In genomic region chr4:132621287-132622068, GRCm38 (mm10) we compare ENCODE assay signal across 19 mouse cellular contexts. TPM values are rescaled to one million over a fixed set of nuclear protein-coding genes. Genes with fewer than 3 reads are reported as not detected.
DNase-seq lines count a peak whose midpoint lies in the region; ATAC-seq and TF ChIP-seq lines count a peak whose summit lies in the region.
"Had no signal": no experiment of that assay in that cellular context is flagged by ENCODE, and none has a peak within 500 bp of the region (broad histone marks: within the 10 kb centered on the region; RNA-seq: fewer than 3 reads in every experiment).

No protein-coding gene starts in this region.

- no peak overlapping the region for H3K4me2 ChIP-seq in liver, embryonic 11.5 days
- H3K4me2 ChIP-seq in liver, embryonic 12.5 days = no peak overlapping the region
- H3K4me2 ChIP-seq in intestine, embryonic 15.5 days (replicated peaks) = no peak overlapping the region
- H3K4me2 ChIP-seq: hindbrain, embryonic 12.5 days; midbrain, embryonic 15.5 days had no signal

- no peak for ATAC-seq in liver, embryonic 11.5 days (replicated peaks; ENCODE audit: low FRiP score)
- ATAC-seq in liver, embryonic 12.5 days = no peak
- peak; percentile 29; the same call in 1 of the 2 replicates for ATAC-seq in neutrophil, adult 5-6 weeks (ENCODE audit: extremely low read depth, insufficient number of reproducible peaks, low FRiP score, poor library complexity, severe bottlenecking)
- no peak for ATAC-seq in intestine, embryonic 15.5 days
- ATAC-seq: intestine, postnatal 0 days; midbrain, embryonic 15.5 days had no signal

- DNase-seq in liver = peak; percentile 56
- no peak for DNase-seq in liver, embryonic 11.5 days (ENCODE audit: low spot score)
- peak; percentile 80 for DNase-seq in R1 (ENCODE audit: low read depth, low spot score)
- DNase-seq in right cerebral cortex, adult 18-20 months = no peak
- no peak for DNase-seq in cerebellum, adult 2 months
- DNase-seq: adrenal gland, postnatal 10 days; cerebellum, postnatal 25 days; layer of hippocampus, adult 9-11 months; lung, postnatal 4 days; right cerebral cortex, postnatal 25 days; thymus, postnatal 14 days had no signal

- H3K27ac ChIP-seq in liver, embryonic 11.5 days (ENCODE audit: low read depth, low read length) = no peak overlapping the region
- peak overlapping the region; percentile 58 for H3K27ac ChIP-seq in liver, embryonic 12.5 days
- no peak overlapping the region for H3K27ac ChIP-seq in cerebellum, adult 2 months (ENCODE audit: insufficient read depth, low read length)
- no peak overlapping the region for H3K27ac ChIP-seq in intestine, embryonic 15.5 days
- H3K27ac ChIP-seq: hindbrain, embryonic 12.5 days; kidney, postnatal 0 days; midbrain, embryonic 15.5 days had no signal

- H3K36me3 ChIP-seq in liver, embryonic 11.5 days (ENCODE audit: control insufficient read depth, insufficient read depth, low read length) = no peaks in the 10 kb centered on the region
- no peaks in the 10 kb centered on the region for H3K36me3 ChIP-seq in liver, embryonic 12.5 days
- H3K36me3 ChIP-seq in intestine, embryonic 15.5 days = no peaks in the 10 kb centered on the region
- H3K36me3 ChIP-seq: hindbrain, embryonic 12.5 days; midbrain, embryonic 15.5 days had no signal

- no peak for TF ChIP-seq CTCF in cerebellum, adult 2 months (IDR thresholded peaks at IDR 0.05; ENCODE audit: borderline replicate concordance, insufficient read depth, low read depth, low read length)

- no peak overlapping the region for H3K4me3 ChIP-seq in liver, embryonic 11.5 days (ENCODE audit: low read depth, low read length)
- no peak overlapping the region for H3K4me3 ChIP-seq in liver, embryonic 12.5 days
- no peak overlapping the region for H3K4me3 ChIP-seq in cerebellum, adult 2 months (replicated peaks; ENCODE audit: insufficient read depth, low read depth, low read length)
- H3K4me3 ChIP-seq in intestine, embryonic 15.5 days (replicated peaks) = no peak overlapping the region
- H3K4me3 ChIP-seq: hindbrain, embryonic 12.5 days; midbrain, embryonic 15.5 days had no signal

- H3K9me3 ChIP-seq in liver, embryonic 11.5 days (ENCODE audit: control insufficient read depth, low read length) = no peaks in the 10 kb centered on the region
- H3K9me3 ChIP-seq in liver, embryonic 12.5 days (replicated peaks) = no peaks in the 10 kb centered on the region
- H3K9me3 ChIP-seq in intestine, embryonic 15.5 days = no peaks in the 10 kb centered on the region
- H3K9me3 ChIP-seq: hindbrain, embryonic 12.5 days; midbrain, embryonic 15.5 days had no signal

- H3K27me3 ChIP-seq in liver, embryonic 11.5 days (replicated peaks; ENCODE audit: control insufficient read depth, insufficient read depth, low read length) = no peaks in the 10 kb centered on the region
- H3K27me3 ChIP-seq in liver, embryonic 12.5 days (replicated peaks) = no peaks in the 10 kb centered on the region
- H3K27me3 ChIP-seq in cerebellum, adult 2 months (ENCODE audit: control insufficient read depth, insufficient read depth, low read length) = no peaks in the 10 kb centered on the region
- no peaks in the 10 kb centered on the region for H3K27me3 ChIP-seq in intestine, embryonic 15.5 days (replicated peaks)
- H3K27me3 ChIP-seq: hindbrain, embryonic 12.5 days; midbrain, embryonic 15.5 days had no signal

- no peak overlapping the region for H3K9ac ChIP-seq in liver, embryonic 11.5 days (ENCODE audit: low read depth, low read length)
- no peak overlapping the region for H3K9ac ChIP-seq in liver, embryonic 12.5 days
- H3K9ac ChIP-seq in intestine, embryonic 15.5 days = no peak overlapping the region
- H3K9ac ChIP-seq: hindbrain, embryonic 12.5 days; liver, embryonic 14.5 days; midbrain, embryonic 15.5 days had no signal

- H3K4me1 ChIP-seq in liver, embryonic 11.5 days (replicated peaks; ENCODE audit: control insufficient read depth, insufficient read depth, low read length) = peaks cover 4% of the 10 kb centered on the region
- peaks cover 36% of the 10 kb centered on the region for H3K4me1 ChIP-seq in liver, embryonic 12.5 days
- H3K4me1 ChIP-seq in cerebellum, adult 2 months (ENCODE audit: control insufficient read depth, insufficient read depth, low read length) = no peaks in the 10 kb centered on the region
- no peaks in the 10 kb centered on the region for H3K4me1 ChIP-seq in intestine, embryonic 15.5 days (replicated peaks)
- H3K4me1 ChIP-seq: hindbrain, embryonic 12.5 days; midbrain, embryonic 15.5 days had no signal

- TF ChIP-seq POLR2A in cerebellum, adult 2 months (IDR thresholded peaks at IDR 0.05; ENCODE audit: borderline replicate concordance, insufficient read depth, low read length) = no peak

- 72% methylated on average over 7 of the region's 7 CpGs for WGBS in liver, embryonic 11.5 days
- WGBS in liver, embryonic 12.5 days (ENCODE audit: insufficient replicate concordance) = 58% methylated on average over 7 of the region's 7 CpGs
- 67% methylated on average over 7 of the region's 7 CpGs for WGBS in cerebellum, adult 2 months
- WGBS in intestine, embryonic 15.5 days = 70% methylated on average over 7 of the region's 7 CpGs

RNA-seq across cellular contexts. Expression of gene Eya3, which starts 17.3 kb away (rescaled TPM):
- polyA plus RNA-seq in liver, embryonic 11.5 days (2014; fragmentation: Nextera tagmentation; extraction: Ambion mirVana) = 28.3 and 29.7 TPM in 2 replicates
- 21.1 and 25.6 TPM in 2 replicates for polyA plus RNA-seq in liver, embryonic 12.5 days (2016; fragmentation: Nextera tagmentation; extraction: Ambion mirVana)
- total RNA-seq in neutrophil, adult 5-6 weeks (2017) = 23.4 and 27.0 TPM in 2 replicates
- 25.1 and 27.9 TPM in 2 replicates for polyA plus RNA-seq in cerebellum, adult 2 months (2012; rRNA removed)
- 23.0 and 25.4 TPM in 2 replicates for polyA plus RNA-seq in intestine, embryonic 15.5 days (2015; fragmentation: Nextera tagmentation; extraction: Ambion mirVana)

RNA-seq across cellular contexts. Expression of gene Ptafr, which starts 57.6 kb away (rescaled TPM):
- polyA plus RNA-seq in liver, embryonic 11.5 days (2014; fragmentation: Nextera tagmentation; extraction: Ambion mirVana) = 0.73 and 0.85 TPM in 2 replicates
- polyA plus RNA-seq in liver, embryonic 12.5 days (2016; fragmentation: Nextera tagmentation; extraction: Ambion mirVana) = 0.77 and 0.94 TPM in 2 replicates
- 135 and 136 TPM in 2 replicates for total RNA-seq in neutrophil, adult 5-6 weeks (2017)
- 0.40 and 0.41 TPM in 2 replicates for polyA plus RNA-seq in cerebellum, adult 2 months (2012; rRNA removed)
- polyA plus RNA-seq in intestine, embryonic 15.5 days (2015; fragmentation: Nextera tagmentation; extraction: Ambion mirVana) = 1.1 TPM in 2 replicates

Comparison
In these comparisons a context has a peak if more than half of its experiments do, and no peak if none do; other contexts are left out.
1. DNase-seq: peak in liver (single experiment) and R1 (single experiment); none in liver, embryonic 11.5 days (single experiment), right cerebral cortex, adult 18-20 months (single experiment) and cerebellum, adult 2 months (0 of 2).